Mouse (Mus musculus): ENCODE results near the gene Dusp1. TPM values are rescaled to one million over a fixed set of nuclear protein-coding genes. Genes with fewer than 3 reads are reported as not detected.

Gene Dusp1
- 1,452 and 2,172 TPM in 2 replicates for total RNA-seq (2023)

DNA sequence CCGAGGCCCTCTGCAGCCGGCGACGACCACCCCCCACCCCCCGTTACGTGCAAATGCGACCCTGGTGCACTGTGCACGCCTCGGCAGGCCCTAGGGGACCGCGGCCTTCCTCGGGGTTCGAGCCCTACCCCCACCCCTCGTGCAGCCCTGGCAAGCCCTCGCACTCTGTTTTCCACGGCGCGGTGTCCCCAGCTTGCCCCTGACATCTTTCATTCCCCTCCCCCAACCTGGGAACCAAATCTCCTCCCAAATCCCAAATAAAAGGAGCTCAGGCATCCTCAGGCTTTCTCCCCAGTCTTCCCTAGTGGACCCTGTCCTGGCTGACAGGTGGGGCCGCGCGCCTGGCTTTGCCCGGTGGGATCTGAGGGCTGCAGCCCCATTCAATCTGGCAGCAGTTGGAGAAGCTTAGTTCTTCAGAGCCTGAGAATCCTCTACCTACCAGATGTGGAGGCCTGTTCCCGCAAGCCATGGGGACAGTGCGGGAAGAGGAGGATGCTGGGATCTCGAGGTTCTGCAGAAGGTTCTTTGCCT, at the start of gene Dusp1:
Gene Dusp1 (minus strand): TSS at position 478 of the 531 bp plus-strand sequence.

DNA sequence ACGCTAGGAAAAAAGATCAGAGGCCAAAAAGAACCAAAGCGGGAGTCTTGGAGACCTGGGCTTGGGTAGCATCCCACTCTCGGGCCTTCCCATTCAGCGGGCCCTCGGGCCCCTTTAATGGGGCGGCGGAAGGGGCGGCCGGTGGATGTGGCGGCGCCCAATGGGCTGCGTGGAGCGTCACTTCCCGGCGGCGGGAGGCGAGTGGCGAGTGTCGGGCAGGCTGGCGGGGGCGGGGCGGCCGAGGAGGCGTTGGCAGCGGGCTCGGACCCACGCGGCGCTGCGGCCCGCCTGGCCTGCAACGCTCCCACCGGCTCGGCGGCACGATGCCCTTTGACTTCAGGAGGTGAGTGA, 663 bp downstream of the Dusp1 start, which contains the start of gene Ergic1:
Gene Ergic1 (plus strand): TSS at position 200 of the 351 bp plus-strand sequence.

Other genes with a start within 250 kb of the Dusp1 start
- 7.8 and 9.3 TPM in 2 replicates for gene Neurl1b, start 147.3 kb downstream of the Dusp1 start, total RNA-seq (2023)
- 16.5 and 25.5 TPM in 2 replicates for gene Ergic1, start 639 bp downstream of the Dusp1 start, total RNA-seq (2023)
- gene Atp6v0e, start 101.1 kb upstream of the Dusp1 start, total RNA-seq (2023), result 149 and 160 TPM in 2 replicates
- 77.1 and 128 TPM in 2 replicates for gene Crebrf, start 153.5 kb upstream of the Dusp1 start, total RNA-seq (2023)
- 14.8 and 19.3 TPM in 2 replicates for gene Bnip1, start 218.9 kb upstream of the Dusp1 start, total RNA-seq (2023)